Mouse (Mus musculus) embryonic stem cell, embryonic (primary cell): ENCODE data around the gene Olfr71.

Source experiments
- CTCF ChIA-PET, 4 experiments: fragments of 300-600 bp in 2 of 4; fragments of 350-600 bp in 2 of 4; sonication (Branson Sonifier 250); formaldehyde crosslinking; loops; one replicate each; lab custom pipeline; 2022; ENCODE audit warnings: inconsistent platforms in 2 of 4; lab: Charles Lee
- POLR2A ChIA-PET, 4 experiments: fragments of 300-600 bp in 2 of 4; fragments of 350-600 bp in 2 of 4; sonication (Branson Sonifier 250); formaldehyde crosslinking; loops; one replicate each; lab custom pipeline; 2022; ENCODE audit warnings: antibody characterized with exemption in 4 of 4, inconsistent platforms in 1 of 4; lab: Charles Lee

Olfr71 gene

DNA sequence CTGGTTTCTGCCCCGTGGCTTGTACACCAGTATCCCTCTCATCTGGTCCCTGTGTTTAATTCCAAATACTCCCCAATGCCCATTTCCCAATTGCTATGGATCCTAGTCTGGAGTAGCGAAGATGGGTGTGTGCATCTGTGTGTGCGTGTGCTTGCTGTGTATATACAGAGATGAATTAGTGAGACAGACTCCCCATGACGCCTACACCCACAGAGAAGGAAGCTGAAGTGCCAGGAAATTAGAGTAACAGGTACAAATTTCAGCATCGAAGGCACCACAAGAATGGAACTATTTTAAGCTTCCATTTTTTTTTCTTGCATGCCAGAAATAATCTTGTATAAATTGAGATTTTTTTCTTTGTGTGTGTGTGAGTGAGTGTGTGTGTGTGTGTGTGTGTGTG lies 19.0 kb downstream of the Olfr71 start:
- CTCF ChIA-PET: interaction anchor here (0.6 to 1.6 kb wide), 5 partner anchors 13 to 54 kb away, joined by 3 to 9 read pairs (median 3); no protein-coding TSS in a partner anchor
- POLR2A ChIA-PET: interaction anchor here in 2 of 4 experiments (0.6 to 1.2 kb wide), 2 partner anchors 56 to 252 kb away, joined by 3 read pairs; no protein-coding TSS in a partner anchor

DNA sequence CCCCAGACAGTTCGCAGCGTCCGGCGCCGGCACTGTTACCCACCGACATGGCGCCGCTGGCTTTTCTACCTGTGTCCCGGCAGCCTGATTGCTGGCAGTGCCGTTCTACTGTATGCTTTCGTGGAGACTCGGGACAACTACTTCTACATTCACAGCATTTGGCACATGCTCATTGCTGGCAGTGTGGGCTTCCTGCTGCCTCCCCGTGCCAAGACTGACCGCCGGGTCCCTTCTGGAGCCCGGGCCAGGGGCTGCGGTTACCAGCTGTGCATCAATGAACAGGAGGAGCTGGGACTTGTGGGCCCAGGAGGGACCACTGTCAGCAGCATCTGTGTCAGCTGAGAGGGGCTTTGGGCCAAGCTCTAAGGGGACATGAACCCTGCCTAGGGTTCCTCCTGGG lies 20.0 kb downstream of the Olfr71 start:
- ChIA-PET POLR2A (no interaction called here), CTCF (interaction anchor here in 3 of 4 experiments (0.9 to 1.2 kb wide), 4 partner anchors 14 to 18 kb away, joined by 3 to 9 read pairs (median 4); no protein-coding TSS in a partner anchor)

DNA sequence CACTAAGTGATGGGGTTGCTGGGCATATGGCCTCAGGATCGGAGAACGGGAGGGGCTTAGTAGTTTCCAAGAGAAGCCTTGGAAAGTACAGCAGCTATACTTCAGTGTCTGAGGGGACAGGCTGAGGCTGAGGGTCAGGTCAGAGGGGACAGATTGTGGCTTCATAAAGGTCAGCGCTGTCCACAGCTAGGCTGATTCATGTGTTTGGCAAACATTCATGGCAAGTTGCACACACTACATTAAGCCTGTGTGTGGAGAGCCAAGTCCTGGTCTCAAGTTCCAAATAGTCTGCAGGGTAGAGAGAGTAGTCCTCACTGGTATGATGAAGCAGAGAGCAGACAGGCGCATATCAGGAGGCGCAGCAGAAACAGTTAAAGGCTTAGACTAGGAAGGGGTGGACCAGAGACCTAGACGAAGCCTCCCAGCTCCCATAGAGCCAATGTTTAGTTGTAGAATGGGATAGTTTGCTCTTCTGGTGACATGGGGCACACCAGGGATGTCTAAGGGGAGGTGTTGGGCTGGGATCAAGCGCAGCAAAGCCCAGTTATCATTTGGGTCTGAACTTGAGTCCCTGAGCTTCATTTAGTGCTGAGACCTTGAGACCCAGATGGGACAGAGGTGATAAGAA lies 30.5 kb downstream of the Olfr71 start:
- POLR2A ChIA-PET: interaction anchor here in 1 of 4 experiments (0.5 kb wide), 1 partner anchor 72 kb away, joined by 3 read pairs; no protein-coding TSS in a partner anchor
- CTCF ChIA-PET: interaction anchor here in 1 of 4 experiments (0.9 kb wide), 1 partner anchor 8 kb away, joined by 3 read pairs; no protein-coding TSS in a partner anchor

DNA sequence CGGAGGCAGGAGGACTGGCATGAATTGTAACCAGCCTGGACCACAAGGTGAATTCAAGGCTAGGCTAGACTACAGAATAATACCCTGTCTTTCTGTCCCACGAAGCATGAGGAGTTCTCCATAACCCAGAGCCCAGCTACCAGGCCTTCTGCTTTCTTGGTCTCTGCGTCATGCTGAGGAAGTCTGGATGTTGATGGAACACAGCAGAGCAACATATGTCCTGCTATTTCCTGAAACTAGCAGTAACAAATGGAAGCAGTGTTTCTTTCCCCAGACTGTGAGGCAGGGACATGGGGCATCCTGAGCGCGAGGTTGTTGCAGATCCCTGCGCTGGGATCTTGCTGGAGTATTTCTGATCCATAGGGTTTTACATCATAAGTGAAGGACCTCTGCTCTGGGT lies 31.5 kb downstream of the Olfr71 start:
- POLR2A ChIA-PET: interaction anchor here in 2 of 4 experiments (0.6 to 0.7 kb wide), 2 partner anchors 17 to 196 kb away, joined by 3 to 4 read pairs; no protein-coding TSS in a partner anchor
- CTCF ChIA-PET: interaction anchor here in 1 of 4 experiments (0.6 kb wide), 1 partner anchor 49 kb away, joined by 3 read pairs; no protein-coding TSS in a partner anchor

DNA sequence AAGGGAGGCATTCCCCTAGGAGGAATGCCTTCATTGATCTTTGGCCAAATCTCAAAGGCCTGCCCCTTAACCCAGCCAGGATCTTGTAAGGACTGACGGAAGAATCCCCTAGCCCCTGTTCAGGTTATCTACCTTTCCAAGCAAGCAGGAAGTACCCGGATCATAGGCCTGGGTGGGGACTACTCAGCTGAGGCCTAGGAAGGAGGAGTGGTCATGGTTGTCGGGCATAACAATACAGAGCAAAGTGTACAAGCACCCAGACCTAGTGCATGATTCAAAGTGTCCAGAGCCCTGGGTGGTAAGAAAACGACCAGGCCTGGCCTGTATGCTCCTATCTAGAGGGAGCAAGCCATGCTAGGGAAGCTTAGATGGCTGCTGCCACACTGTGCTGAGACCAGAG lies 34.4 kb downstream of the Olfr71 start:
- CTCF ChIA-PET: interaction anchor here in 3 of 4 experiments (0.5 to 1.1 kb wide), 6 partner anchors 28 to 925 kb away, joined by 3 to 17 read pairs (median 6); no protein-coding TSS in a partner anchor
- POLR2A ChIA-PET: interaction anchor here in 3 of 4 experiments (0.5 to 2.0 kb wide), 10 partner anchors 10 to 337 kb away, joined by 3 to 6 read pairs (median 3); partner anchors contain the start of genes Gba2 (in 1 of the 3), Hint2 (in 1 of the 3) and Rgp1 (in 1 of the 3)

DNA sequence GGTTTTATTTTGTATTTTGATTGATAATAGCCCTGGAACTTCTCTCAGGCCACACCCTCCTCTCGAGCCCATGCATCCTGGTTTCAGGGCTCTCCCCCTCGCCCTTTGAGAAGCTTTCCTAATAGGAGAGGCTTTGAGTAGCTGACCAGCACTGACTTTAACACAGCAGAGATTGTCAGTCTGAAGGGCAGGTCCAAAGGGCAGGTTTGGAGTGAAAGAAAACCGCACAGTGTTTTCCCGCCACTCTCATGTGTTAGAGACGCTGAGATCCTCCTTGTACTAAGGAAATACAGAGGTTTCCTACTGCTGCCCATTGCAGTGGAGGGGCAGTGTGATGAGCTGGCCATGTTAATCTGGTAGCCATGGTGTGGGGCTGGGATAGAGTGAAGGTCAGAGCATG lies 35.1 kb downstream of the Olfr71 start:
- ChIA-PET CTCF (interaction anchor here in 2 of 4 experiments (0.5 to 1.1 kb wide), 3 partner anchors 28 to 243 kb away, joined by 5 to 10 read pairs (median 6); no protein-coding TSS in a partner anchor), POLR2A (interaction anchor here in 3 of 4 experiments (0.7 to 2.0 kb wide), 6 partner anchors 13 to 122 kb away, joined by 3 to 6 read pairs (median 4); partner anchors contain the start of genes Gba2 (in 1 of the 3), Hint2 (in 1 of the 3) and Rgp1 (in 1 of the 3))

DNA sequence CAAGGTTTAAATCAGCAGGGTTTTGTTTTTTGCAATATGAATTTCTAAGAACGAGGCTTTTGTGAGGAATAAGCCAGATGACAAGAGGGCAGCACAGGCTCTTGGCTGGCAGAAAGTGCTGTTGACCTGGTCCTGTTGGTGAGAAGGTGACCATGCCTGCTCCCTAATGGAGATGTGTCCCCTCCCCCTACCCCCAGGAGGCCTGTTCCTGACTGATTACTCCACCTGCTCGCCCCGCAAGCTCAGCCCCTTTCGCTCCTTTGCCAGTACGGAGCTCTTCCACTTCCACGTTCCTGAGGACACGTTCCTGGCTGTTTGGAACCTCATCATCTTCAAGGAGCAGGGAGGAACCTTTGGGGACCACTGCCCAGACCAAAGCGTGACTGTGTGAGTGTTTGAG lies 36.4 kb downstream of the Olfr71 start:
- ChIA-PET POLR2A (interaction anchor here in 2 of 4 experiments (0.6 to 2.1 kb wide), 4 partner anchors 10 to 17 kb away, joined by 3 to 6 read pairs (median 4); partner anchors contain the start of gene Hint2 (in 1 of the 2)), CTCF (interaction anchor here in 2 of 4 experiments (1.2 to 2.9 kb wide), 3 partner anchors 30 to 57 kb away, joined by 3 to 23 read pairs (median 5); no protein-coding TSS in a partner anchor)

DNA sequence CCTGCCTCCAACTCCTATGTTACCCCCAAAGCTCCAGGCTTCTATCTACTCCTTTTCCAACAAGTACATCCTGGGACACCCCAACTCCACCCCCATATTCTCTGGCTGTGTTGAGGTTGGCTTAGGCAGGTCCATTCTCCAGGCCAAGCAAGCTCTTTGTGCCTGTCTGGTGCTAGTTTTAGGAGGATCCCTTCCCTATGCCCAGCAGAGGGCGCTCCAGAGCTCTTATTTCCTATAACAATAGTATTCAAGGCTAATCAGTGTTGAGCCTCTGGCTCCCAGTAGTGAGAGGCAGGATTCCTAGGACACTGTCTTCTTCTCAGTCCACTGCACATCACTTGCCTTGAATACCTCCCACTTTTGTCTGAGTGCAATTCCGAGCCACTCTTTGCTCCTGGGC lies 38.0 kb downstream of the Olfr71 start:
- CTCF ChIA-PET: interaction anchor here (0.5 to 2.9 kb wide), 90 partner anchors 8 to 991 kb away, joined by 3 to 24 read pairs (median 4); partner anchors contain the start of genes Hint2 (in 3 of the 4), Creb3 (in 2 of the 4), Gba2 (in 2 of the 4) and Npr2 (in 2 of the 4)
- POLR2A ChIA-PET: interaction anchor here in 3 of 4 experiments (0.6 to 2.1 kb wide), 19 partner anchors 9 to 164 kb away, joined by 3 to 10 read pairs (median 4); partner anchors contain the start of genes Hint2 (in 2 of the 3), Creb3 (in 1 of the 3), Npr2 (in 1 of the 3) and Spag8 (in 1 of the 3)

DNA sequence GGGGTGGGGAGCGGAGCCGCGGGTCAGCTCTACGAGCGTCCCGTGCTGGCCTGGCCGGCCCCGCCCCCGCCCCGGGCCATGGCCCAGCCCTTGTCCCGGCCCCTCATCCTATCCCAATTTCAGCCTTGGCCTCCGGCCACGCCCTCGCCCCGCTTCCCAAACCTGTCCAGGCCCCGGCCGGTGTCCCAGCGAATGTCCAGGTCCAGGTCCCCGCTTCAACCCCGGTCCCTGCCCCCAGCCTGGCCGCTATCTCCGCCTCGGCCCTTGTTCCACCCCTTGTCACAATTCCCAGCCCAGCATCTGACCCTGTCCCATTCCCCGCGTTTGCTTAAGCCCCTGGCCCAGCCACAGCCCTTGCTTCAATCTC lies 40.6 kb downstream of the Olfr71 start:
- POLR2A ChIA-PET: no interaction called here
- CTCF ChIA-PET: interaction anchor here in 1 of 4 experiments (0.6 to 1.9 kb wide), 4 partner anchors 16 to 191 kb away, joined by 3 to 4 read pairs (median 3); partner anchors contain the start of genes Creb3 and Spag8

DNA sequence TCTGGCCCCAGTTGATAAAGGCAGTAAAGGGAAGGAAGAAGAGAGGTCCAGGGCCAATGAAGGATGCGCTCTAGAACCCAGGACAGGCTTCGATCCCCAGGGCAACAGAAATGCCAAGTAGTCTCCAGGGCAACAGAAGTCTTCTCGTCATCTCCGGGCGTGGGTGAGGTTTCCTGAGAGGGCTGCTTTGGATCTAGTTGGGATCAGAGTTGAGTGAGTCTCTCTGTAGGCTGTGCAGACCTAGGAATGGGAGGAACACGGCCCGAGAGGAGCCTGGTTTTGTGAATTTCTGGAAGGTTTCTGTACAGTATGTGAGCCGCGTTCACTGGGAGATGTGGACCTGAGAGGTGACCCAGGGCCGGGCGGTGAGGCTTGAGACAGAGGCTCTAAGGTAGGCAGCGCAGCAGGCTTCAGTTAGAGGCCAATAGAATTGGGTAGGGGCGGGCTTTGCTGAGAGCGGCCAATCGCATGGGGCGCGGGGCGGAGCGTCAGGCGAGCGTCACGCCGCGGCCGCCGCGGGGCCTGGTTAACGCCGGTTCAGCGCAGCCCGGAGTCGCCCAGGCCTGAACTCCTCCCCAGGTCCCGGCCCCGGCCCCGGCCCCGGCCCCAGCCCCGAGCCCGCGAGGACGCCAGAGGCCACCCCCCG lies 41.1 kb downstream of the Olfr71 start, which contains the start of the genes Tmem8b and Fam221b:
TSS of gene Tmem8b (plus strand) at position 190 of the 646 bp plus-strand sequence.
TSS of gene Fam221b (minus strand) at position 364 of the 646 bp plus-strand sequence.
- POLR2A ChIA-PET: no interaction called here

DNA sequence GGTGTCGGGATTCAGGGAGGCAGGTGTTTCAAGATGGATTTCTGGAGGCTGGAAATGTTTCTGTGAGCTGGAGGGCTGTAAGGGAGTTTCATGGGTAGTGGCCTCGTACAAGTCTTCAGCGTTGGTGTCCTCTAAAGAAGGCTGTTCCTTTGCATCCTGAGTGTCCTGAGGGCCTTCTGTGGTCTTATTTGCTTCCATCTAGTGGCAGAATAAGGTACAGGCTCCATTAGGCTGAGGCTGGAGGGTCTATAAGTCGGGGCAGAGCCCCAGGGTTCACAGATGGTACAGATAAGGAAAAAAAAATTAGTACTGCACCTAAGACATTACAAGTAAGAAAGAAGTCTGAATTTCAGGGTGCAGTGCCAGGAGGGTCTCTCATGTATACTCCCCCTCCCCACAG lies 43.6 kb downstream of the Olfr71 start:
- ChIA-PET CTCF (interaction anchor here in 3 of 4 experiments (0.5 to 2.3 kb wide), 14 partner anchors 9 to 143 kb away, joined by 3 to 13 read pairs (median 3); no protein-coding TSS in a partner anchor), POLR2A (no interaction called here)

More for the DNA sequence above, 41.1 kb downstream of the Olfr71 start, which contains the start of the genes Tmem8b and Fam221b:
- CTCF ChIA-PET: interaction anchor here in 1 of 4 experiments (0.6 to 1.9 kb wide), 2 partner anchors 16 to 21 kb away, joined by 3 to 4 read pairs; partner anchors contain the start of gene Spag8

DNA sequence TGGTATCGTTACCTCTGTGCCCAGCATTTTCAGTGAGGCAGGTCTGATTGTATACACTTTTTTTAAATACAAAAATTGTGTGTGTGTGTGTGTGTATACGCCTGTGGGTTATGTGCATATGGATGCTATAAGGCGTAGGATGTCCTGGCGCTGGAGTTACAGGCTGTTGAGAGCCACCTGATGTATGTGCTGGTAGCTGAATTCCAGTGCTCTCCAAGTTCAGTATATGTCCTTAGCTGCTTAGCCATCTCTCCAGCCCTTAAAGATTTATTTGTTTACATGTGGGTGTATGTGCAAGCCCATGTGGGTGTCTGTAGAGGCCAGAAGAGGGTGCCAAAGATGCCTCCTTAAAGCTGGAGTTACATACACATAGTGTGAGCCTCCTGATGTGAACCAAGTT lies 52.9 kb downstream of the Olfr71 start:
- ChIA-PET CTCF (interaction anchor here in 3 of 4 experiments (0.6 to 1.9 kb wide), 14 partner anchors 10 to 610 kb away, joined by 3 to 11 read pairs (median 4); no protein-coding TSS in a partner anchor), POLR2A (interaction anchor here in 2 of 4 experiments (0.9 to 2.7 kb wide), 9 partner anchors 9 to 95 kb away, joined by 3 to 14 read pairs (median 4); partner anchors contain the start of genes Creb3 (in 2 of the 2) and Tln1 (in 2 of the 2))

DNA sequence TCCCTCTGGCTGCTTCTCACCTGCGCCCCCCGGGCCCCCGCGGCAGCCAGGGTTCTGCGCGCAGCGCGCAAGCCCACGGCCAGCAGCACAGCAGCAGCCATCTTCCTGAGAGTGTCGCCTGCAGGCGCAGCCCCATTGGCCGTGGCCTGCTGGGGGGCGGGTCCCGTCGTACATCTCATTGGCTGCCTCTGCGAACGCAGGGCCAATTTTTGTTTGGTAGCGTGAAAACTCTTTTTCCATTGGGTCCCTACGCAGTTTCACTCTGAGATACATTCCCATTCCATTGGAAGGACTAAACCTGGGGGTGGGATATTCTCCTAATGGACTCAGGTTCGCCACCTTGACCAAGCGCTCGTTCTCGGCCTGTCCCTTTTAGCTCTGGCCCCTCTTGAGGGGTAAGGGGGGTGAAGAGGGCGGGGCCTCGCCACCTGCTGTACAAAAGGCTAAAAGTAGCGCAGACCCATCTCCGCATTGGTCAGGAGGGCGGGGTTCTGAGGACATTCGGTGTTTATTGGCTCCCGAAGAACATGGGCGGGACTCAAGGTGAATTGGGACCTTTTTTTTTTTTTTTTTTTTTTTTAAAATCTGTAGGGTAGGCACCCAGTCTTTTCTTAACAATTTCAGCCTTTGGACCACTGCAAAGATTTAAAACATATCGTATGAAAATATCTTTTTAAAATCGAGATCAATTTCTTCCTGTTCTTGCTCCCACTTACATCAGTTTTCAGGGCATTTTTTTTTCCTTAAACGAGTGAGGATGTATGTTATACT lies 53.5 kb downstream of the Olfr71 start, which contains the start of gene Hint2:
TSS of gene Hint2 (minus strand) at position 128 of the 771 bp plus-strand sequence.
- POLR2A ChIA-PET: interaction anchor here in 3 of 4 experiments (0.6 to 2.7 kb wide), 16 partner anchors 9 to 656 kb away, joined by 3 to 14 read pairs (median 4); partner anchors contain the start of genes Creb3 (in 2 of the 3) and Tln1 (in 2 of the 3)
- CTCF ChIA-PET: interaction anchor here in 3 of 4 experiments (0.6 to 1.9 kb wide), 16 partner anchors 11 to 609 kb away, joined by 3 to 11 read pairs (median 4); no protein-coding TSS in a partner anchor

DNA sequence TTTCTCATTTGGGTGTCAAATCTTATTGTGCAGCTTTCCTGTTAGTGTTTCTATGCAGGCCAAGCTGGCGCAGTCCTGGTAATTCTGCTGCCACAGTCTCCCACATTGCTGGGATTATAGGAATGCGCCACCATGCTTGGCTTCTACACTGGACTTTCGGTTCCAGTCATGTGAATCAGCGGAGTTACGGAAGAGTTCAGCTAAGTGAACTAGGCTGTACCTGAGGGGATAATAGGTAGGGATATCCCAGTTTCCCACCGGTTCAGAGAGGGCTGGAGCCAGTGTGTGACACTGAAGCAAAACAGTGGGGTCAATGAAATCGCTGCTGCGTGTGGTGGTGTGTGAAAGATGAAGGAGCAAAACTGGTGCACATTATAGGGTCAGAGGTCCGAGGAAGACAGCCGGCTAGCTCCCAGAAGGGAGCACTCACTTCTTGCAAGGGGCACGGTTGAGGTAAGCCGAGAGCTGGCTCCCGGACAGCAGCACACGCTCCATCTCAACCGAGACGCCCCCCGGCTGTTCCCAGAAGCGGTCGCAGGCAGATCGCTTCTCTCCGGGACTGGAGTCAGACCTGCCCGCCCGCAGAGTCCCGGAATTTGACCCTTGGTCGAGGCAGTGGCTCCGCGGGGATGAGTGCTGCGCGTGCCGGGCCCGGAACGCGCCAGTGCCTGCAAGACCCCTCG lies 54.3 kb downstream of the Olfr71 start:
- ChIA-PET CTCF (interaction anchor here in 3 of 4 experiments (0.7 to 1.9 kb wide), 13 partner anchors 16 to 224 kb away, joined by 3 to 11 read pairs (median 4); no protein-coding TSS in a partner anchor), POLR2A (interaction anchor here in 3 of 4 experiments (0.6 to 2.7 kb wide), 14 partner anchors 8 to 655 kb away, joined by 3 to 14 read pairs (median 4); partner anchors contain the start of genes Creb3 (in 2 of the 3) and Tln1 (in 2 of the 3))
